Mouse (Mus musculus): Measurements from ENCODE around the gene Bcl2. TPM values are rescaled to one million over a fixed set of nuclear protein-coding genes. Genes with fewer than 3 reads are reported as not detected.
A peak's percentile ranks its signal among the peaks of the same experiment; 100 is the strongest.

Bcl2 gene
- polyA plus RNA-seq, 1 experiment from 2014 or later = 11.0 TPM

DNA sequence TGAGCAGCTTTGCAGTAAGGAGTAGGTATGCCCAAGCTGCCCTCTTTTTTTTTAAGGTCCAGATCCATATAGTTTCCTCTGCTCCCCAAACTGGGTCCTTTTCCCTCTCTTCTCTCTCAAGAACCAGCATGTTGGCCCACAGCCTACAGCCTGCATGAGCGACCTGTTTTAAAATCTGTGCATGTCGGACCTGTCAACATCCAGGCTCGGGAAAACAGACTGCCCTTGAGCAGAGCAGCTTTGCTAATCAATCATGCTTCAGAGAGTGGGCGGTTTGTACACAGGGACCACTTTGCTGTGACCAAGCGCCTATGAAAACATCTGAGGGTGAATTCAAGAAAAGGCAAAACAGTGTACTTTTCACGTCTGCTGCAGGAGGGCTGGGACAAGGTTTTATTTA is 111.1 kb downstream of the Bcl2 start:
- Histone ChIP-seq H3K4me2 (no peak overlapping the region), H3K9ac (no peak overlapping the region), H3K27ac (no peak overlapping the region), H3K27me3 (no peaks in the 10 kb centered on the region), H3K4me1 (peaks cover 13% of the 10 kb centered on the region), H3K36me3 (replicated peaks) (no peaks in the 10 kb centered on the region), H3K9me3 (no peaks in the 10 kb centered on the region), H3K4me3 (replicated peaks) (no peak overlapping the region)
- ATAC-seq (ENCODE audit: low FRiP score) = peak; percentile 69; the same call in 1 of the 2 replicates
- WGBS = 42% methylated on average over 6 of the region's 6 CpGs

DNA sequence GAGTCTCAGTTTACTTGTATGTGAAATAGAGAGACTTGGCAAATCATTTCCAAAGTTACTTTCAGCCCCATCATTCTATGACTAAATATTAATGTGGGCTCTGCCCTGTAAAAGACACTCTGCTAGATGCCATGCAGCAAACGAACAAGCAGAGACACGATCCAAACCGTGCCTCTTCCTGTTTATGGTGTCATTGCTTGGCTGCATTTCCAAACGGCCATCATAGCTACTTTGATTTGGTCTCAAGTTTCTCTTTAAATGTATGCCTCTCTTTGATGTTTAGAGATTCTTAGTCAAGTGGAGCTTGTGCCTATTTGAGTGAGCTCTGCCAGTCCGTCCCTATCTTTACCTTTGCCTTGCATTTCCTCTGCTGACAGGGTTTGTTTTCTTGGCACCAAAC is 111.5 kb downstream of the Bcl2 start:
- no peak for ATAC-seq (ENCODE audit: low FRiP score)
- Histone ChIP-seq H3K36me3 (replicated peaks) (no peaks in the 10 kb centered on the region), H3K4me3 (replicated peaks) (no peak overlapping the region), H3K9me3 (no peaks in the 10 kb centered on the region), H3K9ac (no peak overlapping the region), H3K4me1 (peaks cover 13% of the 10 kb centered on the region), H3K27ac (no peak overlapping the region), H3K4me2 (no peak overlapping the region), H3K27me3 (no peaks in the 10 kb centered on the region)
- 76% methylated on average over 5 of the region's 5 CpGs for WGBS

DNA sequence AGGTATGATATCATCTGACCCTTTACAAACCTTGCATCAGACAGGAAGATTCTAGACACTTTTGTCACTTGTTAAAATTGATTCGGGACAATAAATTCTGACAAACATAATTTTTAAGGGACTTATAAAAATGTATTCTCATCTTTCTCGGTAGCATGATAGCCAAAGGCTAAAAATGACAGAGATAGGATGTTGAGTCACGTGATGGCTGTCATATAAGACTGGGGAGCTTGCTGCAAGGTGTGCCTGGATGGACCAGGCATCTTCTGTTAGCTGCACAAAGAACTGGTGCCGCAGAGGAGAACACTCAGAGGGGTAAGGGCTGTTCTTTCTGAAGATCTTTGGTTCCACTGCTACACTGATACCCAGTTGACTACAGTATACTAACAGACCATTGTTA is 112.8 kb downstream of the Bcl2 start:
- Histone ChIP-seq H3K4me1 (peaks cover 13% of the 10 kb centered on the region), H3K4me3 (replicated peaks) (no peak overlapping the region), H3K27ac (no peak overlapping the region), H3K27me3 (no peaks in the 10 kb centered on the region), H3K9ac (no peak overlapping the region), H3K9me3 (no peaks in the 10 kb centered on the region), H3K4me2 (no peak overlapping the region), H3K36me3 (replicated peaks) (no peaks in the 10 kb centered on the region)
- WGBS = 92% methylated on average over 4 of the region's 4 CpGs
- no peak for ATAC-seq (ENCODE audit: low FRiP score)

DNA sequence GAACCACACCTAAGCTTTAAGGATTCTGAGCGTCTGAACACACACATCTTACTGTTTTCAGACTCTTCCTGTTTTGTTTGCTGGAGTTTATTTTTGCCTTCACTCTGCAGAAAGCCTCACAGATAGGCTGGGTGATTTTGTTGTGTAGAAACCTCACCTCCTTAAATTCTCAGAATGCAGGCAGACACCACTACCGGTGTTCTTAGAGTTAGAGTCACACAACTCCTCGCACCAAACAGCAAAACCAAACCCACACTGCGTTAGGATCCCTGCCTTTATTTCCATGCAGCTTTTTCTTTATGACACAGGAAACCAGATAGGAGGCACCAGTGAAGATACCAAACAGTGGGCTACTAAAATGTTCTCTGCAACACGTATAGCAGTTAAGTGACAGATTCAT is 113.2 kb downstream of the Bcl2 start:
- Histone ChIP-seq H3K4me1 (peaks cover 13% of the 10 kb centered on the region), H3K27me3 (no peaks in the 10 kb centered on the region), H3K36me3 (replicated peaks) (no peaks in the 10 kb centered on the region), H3K4me3 (replicated peaks) (no peak overlapping the region), H3K9ac (no peak overlapping the region), H3K9me3 (no peaks in the 10 kb centered on the region), H3K4me2 (no peak overlapping the region), H3K27ac (no peak overlapping the region)
- no peak for ATAC-seq (ENCODE audit: low FRiP score)
- 89% methylated on average over 5 of the region's 5 CpGs for WGBS

DNA sequence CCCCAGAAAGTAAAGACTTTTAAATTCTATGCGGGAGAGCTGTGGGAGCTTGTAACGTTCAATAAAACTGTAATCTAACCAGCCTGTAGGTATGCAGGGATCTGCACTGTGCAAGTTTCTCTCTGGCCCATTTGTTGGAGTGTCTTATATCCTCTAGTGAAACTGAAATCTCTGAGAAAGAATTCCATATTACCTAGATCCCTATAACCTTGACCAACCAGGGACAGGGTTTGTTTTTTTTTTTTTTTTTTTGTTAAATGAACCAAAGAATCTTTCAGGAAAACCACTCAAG is 115.8 kb downstream of the Bcl2 start:
- H3K27me3 ChIP-seq = no peaks in the 10 kb centered on the region
- H3K9ac ChIP-seq = no peak overlapping the region
- no peak for ATAC-seq (ENCODE audit: low FRiP score)
- 87% methylated on average over 2 of the region's 2 CpGs for WGBS
- H3K27ac ChIP-seq = no peak overlapping the region
- H3K4me3 ChIP-seq (replicated peaks) = no peak overlapping the region
- H3K4me2 ChIP-seq = no peak overlapping the region
- H3K36me3 ChIP-seq (replicated peaks) = no peaks in the 10 kb centered on the region
- H3K9me3 ChIP-seq = no peaks in the 10 kb centered on the region
- H3K4me1 ChIP-seq = peaks cover 8% of the 10 kb centered on the region

- Histone ChIP-seq H3K27me3 (no peaks in the 10 kb centered on the region), H3K36me3 (replicated peaks) (no peaks in the 10 kb centered on the region), H3K9ac (no peak overlapping the region), H3K27ac (no peak overlapping the region), H3K9me3 (no peaks in the 10 kb centered on the region), H3K4me3 (replicated peaks) (no peak overlapping the region), H3K4me1 (peaks cover 3% of the 10 kb centered on the region; the same call in 1 of the 2 replicates), H3K4me2 (no peak overlapping the region)
- WGBS = 75% methylated on average over 5 of the region's 5 CpGs
- no peak for ATAC-seq (ENCODE audit: low FRiP score)
Observed at GRCm38 (mm10) chr1:106597575-106598291, 116.3 kb downstream of the Bcl2 start.

GRCm38 (mm10) chr1:106596380-106596779 is 117.7 kb downstream of the Bcl2 start:
- Histone ChIP-seq H3K9ac (no peak overlapping the region), H3K9me3 (no peaks in the 10 kb centered on the region), H3K27ac (no peak overlapping the region), H3K36me3 (replicated peaks) (no peaks in the 10 kb centered on the region), H3K4me2 (no peak overlapping the region), H3K4me3 (replicated peaks) (no peak overlapping the region), H3K27me3 (no peaks in the 10 kb centered on the region), H3K4me1 (no peaks in the 10 kb centered on the region)
- WGBS = 83% methylated on average over 1 of the region's 1 CpGs
- no peak for ATAC-seq (ENCODE audit: low FRiP score)

- 73% methylated on average over 6 of the region's 6 CpGs for WGBS
- ATAC-seq (ENCODE audit: low FRiP score) = no peak
- H3K27me3 ChIP-seq = no peaks in the 10 kb centered on the region
Observed at GRCm38 (mm10) chr1:106595286-106595885, 118.7 kb downstream of the Bcl2 start.

DNA sequence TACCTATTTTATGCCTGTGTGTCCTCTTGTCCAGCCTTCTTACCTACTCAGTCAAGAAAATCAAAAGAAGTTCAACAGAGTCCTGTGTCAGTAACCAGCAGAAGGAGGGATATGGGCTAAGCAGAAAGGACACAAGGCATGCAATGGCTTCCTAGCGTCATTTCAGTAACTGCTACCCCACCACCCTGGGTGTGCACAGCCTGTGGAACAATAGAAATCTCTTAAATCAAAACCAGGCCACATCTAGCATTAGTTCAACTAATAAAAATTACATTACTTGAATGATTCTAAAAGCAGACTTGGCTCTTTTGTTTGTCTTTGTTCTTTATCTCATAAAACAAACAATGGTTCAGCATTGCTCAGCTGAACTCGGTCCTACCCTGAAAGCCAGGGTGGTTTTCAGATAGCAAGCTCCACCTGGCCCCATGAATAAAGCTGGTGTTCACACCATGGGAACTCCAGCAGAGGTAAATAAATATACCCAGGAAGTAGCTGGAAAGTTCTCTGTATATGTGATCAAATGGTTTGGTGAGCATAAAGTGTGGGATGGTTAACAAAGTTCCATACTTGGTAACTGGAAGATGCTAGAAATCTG is 122.8 kb downstream of the Bcl2 start:
- Histone ChIP-seq H3K4me1 (no peaks in the 10 kb centered on the region), H3K27ac (no peak overlapping the region), H3K4me3 (replicated peaks) (no peak overlapping the region), H3K27me3 (no peaks in the 10 kb centered on the region), H3K36me3 (replicated peaks) (no peaks in the 10 kb centered on the region), H3K9me3 (no peaks in the 10 kb centered on the region), H3K9ac (no peak overlapping the region), H3K4me2 (no peak overlapping the region)
- WGBS = 34% methylated on average over 2 of the region's 2 CpGs
- ATAC-seq (ENCODE audit: low FRiP score) = no peak

More at GRCm38 (mm10) chr1:106595286-106595885, 118.7 kb downstream of the Bcl2 start:
- H3K27ac ChIP-seq = no peak overlapping the region
- H3K4me3 ChIP-seq (replicated peaks) = no peak overlapping the region
- no peak overlapping the region for H3K4me2 ChIP-seq
- no peaks in the 10 kb centered on the region for H3K4me1 ChIP-seq
- H3K9ac ChIP-seq = no peak overlapping the region
- H3K9me3 ChIP-seq = no peaks in the 10 kb centered on the region
- no peaks in the 10 kb centered on the region for H3K36me3 ChIP-seq (replicated peaks)

- Histone ChIP-seq H3K27ac (no peak overlapping the region), H3K36me3 (replicated peaks) (no peaks in the 10 kb centered on the region), H3K4me3 (replicated peaks) (no peak overlapping the region), H3K4me2 (no peak overlapping the region), H3K27me3 (no peaks in the 10 kb centered on the region), H3K9me3 (no peaks in the 10 kb centered on the region), H3K4me1 (peaks cover 4% of the 10 kb centered on the region), H3K9ac (no peak overlapping the region)
- no peak for ATAC-seq (ENCODE audit: low FRiP score)
- 92% methylated on average over 2 of the region's 2 CpGs for WGBS
Observed at GRCm38 (mm10) chr1:106589141-106589540, 124.9 kb downstream of the Bcl2 start.

GRCm38 (mm10) chr1:106587866-106588470 is 126.1 kb downstream of the Bcl2 start:
- no peaks in the 10 kb centered on the region for H3K9me3 ChIP-seq
- H3K36me3 ChIP-seq (replicated peaks) = no peaks in the 10 kb centered on the region
- no peaks in the 10 kb centered on the region for H3K27me3 ChIP-seq
- no peak overlapping the region for H3K4me2 ChIP-seq
- peaks cover 14% of the 10 kb centered on the region for H3K4me1 ChIP-seq
- no peak for ATAC-seq (ENCODE audit: low FRiP score)
- H3K9ac ChIP-seq = no peak overlapping the region
- H3K4me3 ChIP-seq (replicated peaks) = no peak overlapping the region
- 93% methylated on average over 4 of the region's 4 CpGs for WGBS
- no peak overlapping the region for H3K27ac ChIP-seq

GRCm38 (mm10) chr1:106586761-106587160 is 127.3 kb downstream of the Bcl2 start:
- ATAC-seq (ENCODE audit: low FRiP score) = no peak

More at GRCm38 (mm10) chr1:106586761-106587160, 127.3 kb downstream of the Bcl2 start:
- Histone ChIP-seq H3K9me3 (no peaks in the 10 kb centered on the region), H3K9ac (no peak overlapping the region), H3K36me3 (replicated peaks) (no peaks in the 10 kb centered on the region), H3K4me3 (replicated peaks) (no peak overlapping the region), H3K4me2 (no peak overlapping the region), H3K27me3 (no peaks in the 10 kb centered on the region), H3K4me1 (peaks cover 16% of the 10 kb centered on the region), H3K27ac (no peak overlapping the region)
- 92% methylated on average over 6 of the region's 6 CpGs for WGBS
